Mouse (Mus musculus): ENCODE data around the gene Xbp1.
A peak's percentile ranks its signal among the peaks of the same experiment; 100 is the strongest.
"Not testable (repeated sequence)": the region's sequence is repeated elsewhere in the genome, so short reads cannot be mapped to it uniquely, and the experiment has no call there.

The Xbp1 gene

GRCm38 (mm10) chr11:5530172-5530571 is 9.7 kb downstream of the Xbp1 start:
- DNase-seq: no peak

DNA sequence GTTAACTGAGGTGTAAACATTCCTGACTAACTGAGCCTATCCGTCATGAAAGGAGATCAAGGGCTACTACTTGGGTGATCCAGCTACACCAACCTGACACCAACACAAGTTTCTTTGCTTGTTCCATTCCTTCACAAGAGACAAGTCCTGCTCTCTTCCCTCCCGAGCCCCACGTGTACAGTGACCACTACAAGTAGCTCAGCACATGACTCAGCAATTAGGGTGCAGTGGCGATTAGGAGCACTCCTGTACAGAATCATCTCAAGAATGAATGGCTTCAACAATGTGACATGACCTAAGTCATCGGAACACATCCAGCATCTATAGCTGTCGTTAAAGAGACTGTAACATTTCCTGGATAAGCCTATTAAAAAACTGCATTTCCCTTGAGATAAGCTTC is 10.3 kb downstream of the Xbp1 start:
- DNase-seq: no peak

GRCm38 (mm10) chr11:5533108-5533507 is 12.6 kb downstream of the Xbp1 start:
- no peak for DNase-seq

- DNase-seq: not testable (repeated sequence)
Measured at GRCm38 (mm10) chr11:5537454-5537853, 17.0 kb downstream of the Xbp1 start.

GRCm38 (mm10) chr11:5540331-5540730 is 19.9 kb downstream of the Xbp1 start:
- DNase-seq: no peak

- no peak for DNase-seq
Measured at GRCm38 (mm10) chr11:5541230-5541798, 20.9 kb downstream of the Xbp1 start.

GRCm38 (mm10) chr11:5541799-5542481 is 21.5 kb downstream of the Xbp1 start, which contains the start of gene Ccdc117:
Gene Ccdc117, minus strand, starts transcription at chr11:5542187.
- peak; percentile 86 for DNase-seq

DNA sequence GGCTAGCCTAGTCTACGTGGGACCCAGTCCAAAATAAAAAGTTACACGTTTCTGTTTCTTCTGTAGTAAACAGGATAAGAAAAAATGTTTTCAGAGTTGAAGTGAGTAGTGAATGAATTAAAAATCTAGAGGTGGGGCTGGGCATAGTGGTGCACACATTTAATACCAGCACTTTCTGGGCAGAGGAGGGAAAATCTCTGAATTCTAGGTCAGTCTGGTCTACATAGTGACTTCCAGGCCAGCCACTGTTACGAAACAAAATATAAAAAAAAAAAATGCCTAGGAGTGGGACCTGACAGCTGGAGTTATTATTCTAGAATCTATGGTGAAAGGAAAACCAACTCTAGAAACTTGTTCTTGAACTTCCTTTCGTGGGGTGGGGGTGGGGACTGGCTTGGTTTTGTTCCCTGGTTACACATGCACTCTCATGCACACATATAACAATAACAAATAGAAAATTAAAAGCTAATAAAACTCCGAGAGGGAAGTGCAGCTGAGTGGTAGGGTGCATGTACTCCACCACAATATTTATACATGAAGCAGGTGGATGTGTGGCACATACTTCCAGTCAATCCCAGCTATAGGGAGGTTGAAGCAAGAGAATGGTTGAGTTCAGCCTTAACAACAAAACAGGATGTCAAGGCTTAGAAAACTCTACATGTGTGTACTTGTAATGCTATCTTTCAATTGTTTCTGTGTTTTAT is 22.2 kb downstream of the Xbp1 start:
- no peak for DNase-seq

DNA sequence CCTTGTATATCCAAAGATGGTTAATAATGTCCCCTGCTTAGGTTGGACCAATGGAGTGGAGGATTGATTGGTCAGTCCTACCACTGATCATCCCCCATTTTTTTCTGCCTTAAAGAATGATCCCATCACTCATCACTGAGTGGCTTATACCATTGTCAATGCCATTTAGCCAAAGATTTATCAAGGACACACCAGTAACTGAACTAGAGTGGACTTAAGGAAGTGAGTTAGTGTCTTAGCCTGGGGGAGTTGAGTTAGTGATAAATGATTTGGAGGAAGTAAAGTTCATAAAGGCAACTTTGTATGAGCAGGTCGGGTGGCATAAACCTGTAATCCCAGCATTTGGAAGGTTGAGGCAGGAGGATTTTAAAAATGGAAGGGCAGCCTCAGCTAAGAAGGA is 22.8 kb downstream of the Xbp1 start:
- no peak for DNase-seq

DNA sequence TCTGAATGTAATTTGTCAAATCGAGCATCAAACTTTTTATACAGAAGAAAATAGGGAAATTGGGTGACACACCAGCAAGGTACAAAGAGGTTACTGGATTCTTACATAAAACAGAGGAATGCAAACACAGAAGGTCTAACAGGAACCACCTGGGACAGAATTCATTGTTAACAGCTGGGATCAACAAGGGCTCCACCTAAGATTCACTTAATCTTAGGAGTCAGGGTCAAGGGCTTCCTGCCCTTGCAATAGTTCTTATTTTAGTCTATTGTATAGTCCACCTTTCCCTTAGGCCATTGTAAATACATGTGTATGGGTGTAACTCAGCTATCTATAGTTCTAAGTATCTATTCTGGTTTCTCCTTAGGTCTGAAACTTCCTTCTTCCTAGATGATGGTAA is 24.2 kb downstream of the Xbp1 start:
- DNase-seq: not testable (repeated sequence)

DNA sequence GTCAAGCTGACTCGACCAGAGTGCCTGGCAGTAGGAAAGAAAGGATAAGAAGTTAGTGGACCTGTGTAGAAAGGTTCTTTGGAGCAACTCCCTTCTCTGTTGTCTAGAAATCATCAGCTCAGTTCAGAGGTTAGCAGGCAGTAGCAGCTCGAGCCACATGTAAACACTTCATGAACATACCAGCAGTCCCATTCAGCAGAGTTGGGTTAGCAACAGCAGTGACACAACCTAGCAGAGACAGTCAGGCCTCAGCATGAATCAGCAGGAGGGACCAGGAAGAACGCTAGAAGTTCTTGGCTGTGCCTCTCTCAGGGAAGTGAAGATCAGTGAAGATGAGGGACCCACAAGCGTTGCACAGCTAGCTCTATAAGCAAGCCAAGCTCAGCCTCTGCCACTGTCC is 25.0 kb downstream of the Xbp1 start:
- DNase-seq: no peak

DNA sequence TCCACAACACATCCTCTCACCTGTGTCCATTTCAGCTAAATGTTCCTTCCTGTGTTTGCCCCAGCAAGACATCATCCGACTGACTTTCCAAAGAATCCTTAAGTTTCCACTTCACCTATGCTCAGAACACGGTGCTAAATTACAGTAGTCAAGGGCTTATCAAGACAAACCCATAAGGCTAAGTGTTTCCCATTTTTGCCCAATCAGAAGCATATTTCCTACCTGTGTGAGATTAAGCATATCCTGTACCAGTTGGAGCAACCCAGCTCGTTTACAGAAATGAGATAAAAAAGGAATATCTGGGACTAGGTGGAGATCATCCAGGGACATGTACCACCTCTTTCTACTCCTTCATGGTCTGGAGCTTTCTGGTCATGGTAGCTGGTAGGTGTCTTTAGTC is 26.2 kb downstream of the Xbp1 start:
- no peak for DNase-seq

DNA sequence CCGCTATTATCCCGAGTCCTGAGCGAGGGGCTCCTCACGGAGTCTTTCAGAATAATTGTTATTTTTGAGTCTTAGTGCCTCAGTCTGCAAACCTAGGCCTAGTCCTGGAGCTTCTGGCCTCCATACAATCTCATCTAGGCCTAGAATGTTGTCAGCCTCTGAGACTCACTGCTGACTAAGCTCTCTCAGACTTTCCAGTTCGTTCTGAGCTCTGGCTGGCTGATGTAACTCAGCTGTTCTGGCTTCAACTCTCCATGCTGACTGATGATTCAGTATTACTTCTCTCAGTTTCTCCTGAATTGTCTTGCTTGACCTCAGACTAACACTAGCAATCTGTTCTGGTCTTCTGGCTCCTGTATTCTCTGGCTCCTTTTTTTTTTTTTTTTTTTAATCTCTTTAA is 31.0 kb downstream of the Xbp1 start:
- no peak for DNase-seq

DNA sequence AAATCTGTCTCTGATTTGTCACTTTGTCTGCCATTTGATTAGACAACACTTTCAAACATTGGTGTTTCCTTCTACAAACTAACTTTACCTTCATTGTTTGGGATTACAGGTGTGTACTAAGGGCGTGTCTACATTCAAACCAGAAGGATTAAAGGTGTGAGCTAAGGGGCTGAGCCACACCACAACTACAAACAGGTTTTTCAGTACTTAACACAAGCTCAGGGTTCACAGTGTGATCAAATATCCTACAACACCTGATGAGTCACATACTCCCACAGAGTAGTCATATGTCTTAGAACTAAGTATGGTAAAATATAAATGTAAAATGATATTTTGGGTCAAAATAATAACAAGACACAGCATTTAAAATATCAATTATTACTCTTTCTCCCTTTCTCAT is 31.5 kb downstream of the Xbp1 start:
- DNase-seq: no peak

DNA sequence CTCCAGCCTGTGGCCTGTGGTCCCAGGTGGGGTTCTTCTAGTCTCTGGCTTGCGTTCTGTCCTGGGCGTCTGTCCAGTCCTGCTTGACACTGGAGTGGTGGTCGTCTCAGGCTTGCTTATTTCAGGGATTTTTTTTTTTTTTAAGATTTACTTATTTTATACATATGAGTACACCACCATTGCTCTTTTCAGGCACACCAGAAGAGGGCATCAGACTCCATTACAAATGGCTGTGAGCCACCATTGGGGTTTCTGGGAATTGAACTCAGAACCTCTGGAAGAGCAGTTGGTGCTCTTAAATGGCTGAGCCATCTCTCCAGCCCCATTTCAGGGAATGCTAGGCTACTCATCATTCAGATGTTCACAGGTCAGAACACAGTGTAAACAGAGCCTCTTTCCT is 39.8 kb downstream of the Xbp1 start:
- DNase-seq: no peak

- DNase-seq: no peak
Measured at GRCm38 (mm10) chr11:5562625-5563268, 42.3 kb downstream of the Xbp1 start.

GRCm38 (mm10) chr11:5563898-5564297 is 43.4 kb downstream of the Xbp1 start:
- DNase-seq: no peak

GRCm38 (mm10) chr11:5565596-5565995 is 45.1 kb downstream of the Xbp1 start:
- DNase-seq: no peak

DNA sequence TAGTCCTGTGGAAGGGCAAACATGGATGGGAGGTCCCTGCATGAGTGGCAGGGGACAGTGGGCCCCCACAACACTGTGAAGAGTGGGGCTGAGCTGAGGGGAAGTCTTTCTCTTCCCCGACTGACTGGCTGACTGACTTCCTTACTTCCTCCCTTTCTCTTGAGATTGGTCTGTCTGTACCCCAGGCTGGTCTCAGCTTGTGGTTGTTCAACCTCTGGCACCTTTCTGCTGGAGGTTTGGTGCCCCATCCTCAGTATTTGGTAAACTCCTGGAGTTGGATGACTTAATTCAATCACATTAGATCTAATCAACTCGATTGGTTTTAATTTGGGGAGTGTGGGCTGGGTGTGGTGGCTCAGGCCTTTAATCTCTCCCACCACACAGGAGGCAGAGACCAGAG is 46.0 kb downstream of the Xbp1 start:
- no peak for DNase-seq

GRCm38 (mm10) chr11:5567654-5568053 is 47.2 kb downstream of the Xbp1 start:
- no peak for DNase-seq

- DNase-seq: no peak
Measured at GRCm38 (mm10) chr11:5568082-5568481, 47.6 kb downstream of the Xbp1 start.

GRCm38 (mm10) chr11:5569474-5569873 is 49.0 kb downstream of the Xbp1 start, which contains the start of gene Ankrd36:
Gene Ankrd36, plus strand, starts transcription at chr11:5569684.
- no peak for DNase-seq

- no peak for DNase-seq
Measured at GRCm38 (mm10) chr11:5571856-5572255, 51.4 kb downstream of the Xbp1 start.

DNA sequence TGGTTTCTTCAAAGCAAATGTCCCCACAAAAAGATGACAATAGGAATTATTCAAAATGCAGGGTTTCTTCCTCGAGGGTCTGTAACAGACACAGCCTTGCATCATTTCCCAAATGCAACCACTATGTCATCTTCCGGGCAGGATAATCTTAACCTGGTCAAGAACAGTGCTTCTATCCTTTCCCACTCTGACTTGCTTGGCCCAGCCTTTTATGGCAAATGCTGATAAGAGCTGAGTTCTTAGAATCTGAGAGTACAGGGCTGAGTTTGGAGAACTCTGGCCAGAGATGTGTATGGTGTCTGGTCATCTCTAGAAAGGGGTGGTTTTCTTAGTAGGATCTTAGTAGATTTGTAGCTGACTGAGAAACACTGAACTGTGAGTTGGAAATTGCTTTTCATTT is 53.4 kb downstream of the Xbp1 start:
- no peak for DNase-seq

All from thymus, postnatal 4 days (tissue).